Mouse (Mus musculus) mouse trophoblast stem cell (cell line): ENCODE results near the gene Atp6v1fnb.

Source experiments
- in situ Hi-C, 2 experiments: fragments of 300-500 bp; cut with MseI, MboI; formaldehyde crosslinking; loops; 2 replicates in 1 of 2; 3 replicates in 1 of 2; pipeline ENCODE4 v1.15.1; 2025

Gene Atp6v1fnb

GRCm38 (mm10) chr6:29467583-29468354 is 3.5 kb upstream of the Atp6v1fnb start, which contains the start of gene Atp6v1f:
Atp6v1f (plus strand) TSS chr6:29467718.
- in situ Hi-C loops = no loop called here

DNA sequence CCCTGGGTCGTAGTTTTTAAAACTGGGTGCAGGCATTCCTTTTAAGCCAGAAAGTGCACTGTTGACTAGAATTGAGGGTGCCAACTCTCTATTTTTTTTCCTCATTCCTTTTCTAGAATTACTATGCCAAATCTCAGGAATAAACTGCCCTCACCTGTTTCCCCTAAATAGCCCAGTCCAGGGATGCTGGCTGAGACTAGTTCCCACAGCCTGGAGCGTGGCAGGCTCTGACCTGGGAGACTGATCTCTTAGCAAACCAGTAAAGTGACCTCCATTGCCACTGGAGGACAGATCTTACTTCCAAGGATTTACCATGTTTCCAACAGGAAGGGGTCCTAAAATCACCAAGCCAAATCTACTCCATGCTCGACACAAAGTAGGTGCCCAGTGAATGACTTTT is 2.4 kb upstream of the Atp6v1fnb start:
- in situ Hi-C loops = no loop called here

GRCm38 (mm10) chr6:29473941-29474691 is 2.9 kb downstream of the Atp6v1fnb start:
- in situ Hi-C loops = no loop called here

DNA sequence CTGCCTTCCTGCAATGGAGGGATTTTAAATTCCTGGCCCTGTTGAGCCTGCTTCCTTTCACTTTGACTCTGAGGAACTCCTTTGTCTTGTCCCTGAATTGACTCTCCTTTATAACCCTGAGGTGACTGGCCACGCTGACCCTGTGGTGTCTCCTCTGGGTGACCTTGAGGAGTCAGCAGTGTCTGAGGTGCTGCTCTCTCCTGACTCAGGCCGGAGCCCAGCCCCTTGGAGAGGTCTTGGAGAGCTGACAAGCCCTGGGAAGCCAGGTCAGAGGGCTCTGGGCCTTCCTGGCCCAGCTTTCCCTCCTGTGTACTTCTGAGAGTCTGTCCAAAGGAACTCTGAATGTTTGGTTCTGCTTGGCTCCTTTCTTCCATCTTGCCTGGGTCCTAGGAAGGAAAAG is 3.5 kb downstream of the Atp6v1fnb start:
- in situ Hi-C loops = no loop called here

- in situ Hi-C loops = no loop called here
Measured at GRCm38 (mm10) chr6:29482691-29483090, 11.5 kb downstream of the Atp6v1fnb start.

DNA sequence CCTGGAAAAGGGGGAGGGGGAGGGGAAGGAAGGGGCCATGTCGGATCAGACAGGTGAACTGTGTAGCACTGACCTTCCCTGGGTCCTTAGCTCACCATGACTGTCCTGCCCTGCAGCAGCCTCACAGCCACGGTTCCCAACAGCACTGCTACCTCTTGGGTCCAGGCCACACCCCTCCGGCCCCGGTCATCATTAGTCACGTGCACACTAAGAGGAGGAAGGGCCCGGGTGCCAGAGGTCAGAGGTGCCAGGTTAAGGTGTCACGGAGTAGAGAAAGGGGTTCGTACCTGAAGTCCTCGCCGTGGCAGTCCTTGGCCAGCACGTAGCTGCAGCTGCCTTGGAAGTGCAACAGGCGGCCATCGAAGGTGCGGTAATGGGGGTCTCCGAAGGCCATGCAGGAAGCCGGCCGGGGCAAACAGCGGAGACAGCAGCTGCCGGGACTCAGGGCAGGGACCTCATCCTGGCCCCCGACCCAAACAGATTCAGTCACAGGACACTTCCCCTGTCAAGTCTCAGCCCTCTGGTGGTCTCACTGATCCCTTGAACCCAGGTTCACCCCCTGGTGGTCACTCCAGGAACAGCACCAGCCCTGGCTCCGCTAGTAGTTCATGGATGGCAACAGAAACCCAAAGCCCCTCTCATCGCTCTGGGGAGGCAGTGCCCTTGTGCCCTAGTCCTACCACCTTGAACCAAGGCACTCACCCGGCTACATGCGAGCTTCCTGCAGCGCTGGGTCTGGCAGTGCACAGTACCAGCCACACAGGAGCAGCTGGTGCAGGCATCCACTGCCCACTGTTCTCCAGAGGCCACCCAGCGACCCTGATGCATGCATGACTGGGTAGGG is 13.7 kb downstream of the Atp6v1fnb start:
- in situ Hi-C loops = no loop called here

DNA sequence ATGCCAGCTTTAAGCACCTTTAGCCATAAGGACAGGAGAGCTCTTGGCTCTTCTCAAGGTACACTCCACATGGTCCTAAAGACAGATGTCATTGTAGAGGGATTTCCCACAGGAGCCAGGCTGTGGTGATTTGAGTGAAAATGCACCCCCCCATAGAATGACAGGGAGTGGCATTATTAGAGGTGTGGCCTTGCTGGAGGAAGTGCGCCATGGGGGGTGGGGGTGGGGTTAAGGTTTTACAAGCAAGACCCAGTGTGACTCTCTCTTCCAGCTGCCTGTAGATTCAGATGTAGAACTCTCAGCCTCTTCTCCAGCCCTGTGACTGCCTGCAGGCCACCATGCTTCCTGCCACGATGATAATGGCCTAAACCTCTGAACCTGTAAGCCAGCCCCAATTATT is 14.7 kb downstream of the Atp6v1fnb start:
- in situ Hi-C loops = no loop called here

DNA sequence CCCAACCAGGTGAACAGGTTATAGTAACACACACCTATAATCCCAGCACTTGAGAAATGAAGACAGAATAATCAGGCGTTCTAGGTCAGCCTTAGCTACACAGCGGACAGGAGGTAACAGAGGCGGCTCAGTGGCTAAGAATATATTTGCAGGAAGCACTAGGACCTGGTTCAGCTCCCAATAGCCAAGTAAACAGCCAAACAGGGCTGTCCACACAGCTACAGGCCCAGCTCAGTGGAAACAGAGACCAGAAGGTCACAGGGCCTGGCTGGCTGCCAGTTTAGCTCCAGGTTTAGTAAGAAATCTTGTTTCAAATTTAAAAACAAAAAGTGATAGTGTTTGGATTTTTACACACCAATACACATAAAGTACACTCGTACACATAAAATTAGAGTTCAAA is 22.9 kb downstream of the Atp6v1fnb start:
- in situ Hi-C loops = no loop called here

- in situ Hi-C loops = no loop called here
Measured at GRCm38 (mm10) chr6:29496270-29496669, 25.0 kb downstream of the Atp6v1fnb start.

DNA sequence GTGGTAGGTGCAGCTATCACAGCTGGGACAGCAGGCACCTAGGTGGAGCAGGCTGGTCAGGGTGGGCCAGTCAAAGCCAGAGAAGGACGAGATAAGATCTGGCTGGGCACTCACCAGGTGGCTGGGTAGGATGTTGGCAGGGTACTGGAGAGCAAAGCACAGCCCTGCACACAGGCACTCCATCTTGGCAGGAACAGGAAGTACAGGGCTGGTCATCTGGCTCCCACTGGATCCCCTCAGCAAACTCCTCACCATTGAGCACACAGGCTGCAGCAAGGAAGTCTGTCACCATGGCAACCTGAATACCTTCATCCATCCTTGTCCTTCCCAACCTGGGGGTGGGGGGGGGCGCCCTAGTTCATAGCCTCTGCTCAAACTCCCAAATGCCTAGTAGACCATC is 26.6 kb downstream of the Atp6v1fnb start:
- in situ Hi-C loops = no loop called here

DNA sequence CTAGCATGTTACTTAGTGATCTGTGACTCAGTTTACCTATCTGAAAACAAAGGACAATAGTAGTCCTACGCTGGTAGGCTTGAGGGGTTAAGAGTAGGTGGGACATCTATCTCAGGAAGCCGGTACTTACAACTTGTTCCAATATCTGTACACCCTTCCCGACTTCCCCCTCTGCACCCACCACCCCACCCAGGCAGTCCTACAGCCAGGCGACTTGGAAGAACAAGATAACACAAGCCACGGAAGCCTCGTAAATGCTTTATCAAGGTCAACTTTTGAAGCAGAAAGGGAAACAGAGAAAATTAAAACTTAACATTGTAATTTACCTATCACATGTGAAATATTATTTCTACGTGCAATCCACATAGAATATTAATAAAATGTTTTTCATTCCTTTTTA is 28.9 kb downstream of the Atp6v1fnb start:
- in situ Hi-C loops = no loop called here

- in situ Hi-C loops = no loop called here
Measured at GRCm38 (mm10) chr6:29500810-29501209, 29.6 kb downstream of the Atp6v1fnb start.

- in situ Hi-C loops = no loop called here
Measured at GRCm38 (mm10) chr6:29501599-29501998, 30.4 kb downstream of the Atp6v1fnb start.

GRCm38 (mm10) chr6:29505493-29505892 is 34.3 kb downstream of the Atp6v1fnb start:
- in situ Hi-C loops = no loop called here

- in situ Hi-C loops = no loop called here
Measured at GRCm38 (mm10) chr6:29506834-29507233, 35.6 kb downstream of the Atp6v1fnb start.

GRCm38 (mm10) chr6:29507447-29508309 is 36.4 kb downstream of the Atp6v1fnb start, which contains the start of gene Kcp:
Kcp (minus strand) TSS chr6:29507952.
- in situ Hi-C loops = no loop called here

DNA sequence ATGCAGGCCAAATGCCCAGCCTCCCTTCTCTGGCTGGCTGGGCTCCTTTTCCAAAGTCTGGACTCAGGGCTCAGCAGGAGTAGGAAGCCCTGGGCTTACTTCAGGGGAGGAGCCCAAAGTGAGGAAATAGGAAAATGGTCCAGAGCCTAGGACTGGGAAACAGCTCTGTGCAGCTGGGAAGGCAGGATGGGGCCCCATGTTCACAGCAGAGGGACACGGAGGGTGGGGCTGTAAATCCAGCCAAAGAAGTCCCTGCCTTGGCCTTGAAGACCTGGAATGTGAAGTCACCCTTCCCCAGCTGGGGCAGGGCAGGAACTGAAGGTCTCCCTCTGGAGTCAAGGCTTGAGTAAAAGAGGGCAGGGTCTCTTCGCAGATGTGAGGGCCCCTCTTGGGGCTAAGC is 37.8 kb downstream of the Atp6v1fnb start:
- in situ Hi-C loops = no loop called here

- in situ Hi-C loops = no loop called here
Measured at GRCm38 (mm10) chr6:29513284-29513683, 42.0 kb downstream of the Atp6v1fnb start.

DNA sequence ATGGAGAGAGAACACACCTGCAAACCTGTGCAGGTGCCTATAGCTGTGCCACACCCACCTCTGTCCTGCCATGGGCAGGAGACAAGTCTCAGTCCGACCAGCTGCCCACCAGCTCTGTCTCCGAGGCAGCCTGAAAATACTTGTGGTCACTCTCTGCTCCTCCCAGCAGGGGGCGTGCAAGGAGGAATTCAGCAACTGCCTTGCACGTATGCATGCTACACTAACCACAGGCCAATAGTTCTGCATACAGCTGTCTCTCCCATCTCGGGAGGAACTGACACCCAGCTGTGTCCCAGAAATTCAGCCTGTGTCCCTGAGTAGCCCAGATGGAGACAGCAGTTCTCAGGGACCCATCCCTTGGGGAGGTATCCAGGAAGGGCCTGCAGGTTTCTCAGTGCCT is 45.9 kb downstream of the Atp6v1fnb start:
- in situ Hi-C loops = no loop called here

DNA sequence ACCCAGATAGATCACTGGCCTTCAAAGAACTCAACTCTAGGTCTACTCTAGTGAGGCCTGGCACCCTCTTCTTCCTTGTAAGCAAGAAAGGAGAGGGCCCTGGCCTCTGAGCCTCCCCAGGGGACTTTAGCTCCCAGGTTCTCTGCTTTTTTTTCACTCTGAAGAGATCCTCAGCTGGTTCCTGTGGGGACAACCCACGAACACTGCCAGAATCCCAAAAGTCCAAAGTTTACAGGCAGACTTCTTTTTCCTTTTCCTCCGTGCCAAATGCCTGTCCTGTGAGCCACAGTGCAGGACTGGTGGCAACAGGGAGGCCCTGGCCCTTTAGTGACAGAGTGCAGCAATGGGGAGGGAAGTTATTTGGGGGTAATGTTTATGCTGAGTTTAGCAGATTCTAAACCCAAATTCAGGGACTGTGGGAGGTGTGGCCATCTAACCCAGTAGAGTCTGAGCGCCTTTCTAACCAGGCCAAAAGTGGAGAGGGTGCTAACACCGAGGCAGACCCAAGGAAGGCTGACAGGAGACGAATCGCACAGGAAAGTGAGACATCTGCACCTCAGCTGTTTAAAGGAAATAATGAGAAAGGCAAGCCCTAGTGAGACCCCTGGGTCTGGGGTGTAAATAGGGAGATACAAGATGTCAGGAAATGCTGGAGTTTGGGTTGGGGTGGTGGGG is 51.5 kb downstream of the Atp6v1fnb start:
- in situ Hi-C loops = no loop called here
